Mouse (Mus musculus): ENCODE measurements at regions not wholly inside any gene's neighbourhood (a gene's known extent, or its start where the extent isn't known, plus 50 kb on each side); places are given as distances from the start of the nearest gene placed in this dataset.
"Not testable (repeated sequence)": the region's sequence is repeated elsewhere in the genome, so short reads cannot be mapped to it uniquely, and the experiment has no call there.

DNA sequence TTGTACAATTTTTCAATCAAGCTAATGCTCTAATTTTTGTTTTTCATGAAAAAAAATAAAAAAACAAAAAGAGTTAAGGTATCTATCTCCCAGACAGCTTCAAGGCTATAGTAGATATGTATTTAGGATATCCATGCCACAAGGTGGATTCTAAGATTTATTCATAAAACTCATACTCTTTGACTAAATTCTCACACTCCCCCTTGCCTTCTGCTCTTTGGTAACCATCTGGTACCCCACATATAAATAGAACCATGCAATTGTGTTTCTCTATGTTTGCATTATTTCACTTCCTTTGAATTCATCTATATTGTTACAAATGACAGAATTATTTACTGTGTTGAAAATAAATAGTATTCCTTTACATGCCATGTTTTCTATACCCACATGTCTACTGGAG is 287.2 kb downstream of the Gm11232 start:
- intact Hi-C loops (cut with DNase I), result no loop called here
- no peak for DNase-seq
- Histone ChIP-seq H3K4me1 (ENCODE audit: control insufficient read depth, insufficient read depth, low read length) (no peaks in the 10 kb centered on the region), H3K27ac (no peak overlapping the region), H3K9ac (ENCODE audit: low read depth, low read length) (no peak overlapping the region), H3K27me3 (ENCODE audit: control insufficient read depth, insufficient read depth, low read length) (no peaks in the 10 kb centered on the region), H3K79me2 (replicated peaks; ENCODE audit: control insufficient read depth, insufficient read depth, low read length) (no peaks in the 10 kb centered on the region), H3K36me3 (ENCODE audit: control insufficient read depth, insufficient read depth, low read length) (no peaks in the 10 kb centered on the region), H3K4me3 (no peak overlapping the region)
- TF ChIP-seq EP300 (IDR thresholded peaks at IDR 0.05; ENCODE audit: insufficient read depth, low read depth, low read length) (no peak), CTCF (IDR thresholded peaks at IDR 0.05) (no peak), POLR2A (IDR thresholded peaks at IDR 0.05; ENCODE audit: insufficient read depth, low read depth, low read length) (no peak)

DNA sequence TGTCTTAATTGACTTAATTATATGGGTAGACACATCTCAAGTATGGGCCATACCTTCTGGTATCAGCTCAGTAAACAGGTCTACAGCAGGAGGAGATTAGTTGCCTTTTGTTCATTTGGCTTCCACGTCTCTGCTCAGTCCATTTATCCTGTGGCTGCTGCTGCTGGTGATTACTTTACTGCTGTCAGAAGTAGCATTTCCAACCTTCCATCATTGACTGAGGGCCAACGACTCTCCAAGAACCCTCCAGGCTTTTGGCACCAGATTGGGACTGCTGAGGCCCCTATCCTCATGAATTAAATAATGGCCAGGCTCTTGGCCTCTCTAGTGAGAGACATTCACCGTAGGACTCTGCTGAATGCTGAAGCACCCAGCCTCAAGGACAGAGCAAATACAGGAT is 303.0 kb downstream of the Gm11232 start:
- WGBS, result 50% methylated on average over 3 of the region's 3 CpGs
- Histone ChIP-seq H3K4me1 (ENCODE audit: control insufficient read depth, insufficient read depth, low read length) (no peaks in the 10 kb centered on the region), H3K79me2 (replicated peaks; ENCODE audit: control insufficient read depth, insufficient read depth, low read length) (no peaks in the 10 kb centered on the region), H3K4me3 (no peak overlapping the region), H3K36me3 (ENCODE audit: control insufficient read depth, insufficient read depth, low read length) (no peaks in the 10 kb centered on the region), H3K9ac (ENCODE audit: low read depth, low read length) (no peak overlapping the region), H3K27ac (no peak overlapping the region), H3K27me3 (ENCODE audit: control insufficient read depth, insufficient read depth, low read length) (no peaks in the 10 kb centered on the region)
- intact Hi-C loops (cut with DNase I), result no loop called here
- TF ChIP-seq EP300 (IDR thresholded peaks at IDR 0.05; ENCODE audit: insufficient read depth, low read depth, low read length), result no peak
- no peak for TF ChIP-seq POLR2A (IDR thresholded peaks at IDR 0.05; ENCODE audit: insufficient read depth, low read depth, low read length)
- TF ChIP-seq CTCF (IDR thresholded peaks at IDR 0.05), result no peak
- no peak for DNase-seq

- intact Hi-C loops (cut with DNase I), result no loop called here
- WGBS, result 44% methylated on average over 3 of the region's 3 CpGs
Measured at GRCm38 (mm10) chr4:71453499-71453898, 304.3 kb downstream of the Gm11232 start.

DNA sequence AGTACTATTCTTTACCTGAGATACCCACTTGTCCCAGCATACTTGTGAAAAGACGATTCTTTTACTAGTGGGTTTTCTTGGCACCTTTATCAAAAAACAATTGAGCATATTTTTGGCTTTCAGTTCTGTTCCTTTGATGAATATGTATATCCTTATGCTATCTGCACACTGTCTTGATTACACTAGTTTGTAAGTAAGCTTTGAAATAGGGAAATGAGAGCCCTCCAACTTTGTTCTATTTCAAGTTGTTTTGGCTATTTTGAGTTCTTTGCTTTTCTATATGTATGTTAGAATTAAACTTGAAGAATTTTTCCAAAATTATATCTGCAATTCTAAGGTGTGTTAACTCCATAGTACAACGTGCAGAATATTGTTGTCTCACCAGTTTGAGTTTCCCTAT is 311.3 kb downstream of the Gm11232 start:
- TF ChIP-seq EP300 (IDR thresholded peaks at IDR 0.05; ENCODE audit: insufficient read depth, low read depth, low read length), result no peak
- H3K9ac ChIP-seq (ENCODE audit: low read depth, low read length), result no peak overlapping the region
- no peak overlapping the region for H3K4me3 ChIP-seq
- WGBS, result 72% methylated on average over 2 of the region's 2 CpGs
- intact Hi-C loops (cut with DNase I), result no loop called here
- H3K4me1 ChIP-seq (ENCODE audit: control insufficient read depth, insufficient read depth, low read length), result no peaks in the 10 kb centered on the region
- no peaks in the 10 kb centered on the region for H3K79me2 ChIP-seq (replicated peaks; ENCODE audit: control insufficient read depth, insufficient read depth, low read length)
- no peaks in the 10 kb centered on the region for H3K36me3 ChIP-seq (ENCODE audit: control insufficient read depth, insufficient read depth, low read length)
- H3K27ac ChIP-seq, result no peak overlapping the region
- H3K27me3 ChIP-seq (ENCODE audit: control insufficient read depth, insufficient read depth, low read length), result no peaks in the 10 kb centered on the region
- no peak for DNase-seq

More at GRCm38 (mm10) chr4:71453499-71453898, 304.3 kb downstream of the Gm11232 start:
- Histone ChIP-seq H3K4me1 (ENCODE audit: control insufficient read depth, insufficient read depth, low read length) (no peaks in the 10 kb centered on the region), H3K9ac (ENCODE audit: low read depth, low read length) (no peak overlapping the region), H3K4me3 (no peak overlapping the region), H3K79me2 (replicated peaks; ENCODE audit: control insufficient read depth, insufficient read depth, low read length) (no peaks in the 10 kb centered on the region), H3K27me3 (ENCODE audit: control insufficient read depth, insufficient read depth, low read length) (no peaks in the 10 kb centered on the region), H3K36me3 (ENCODE audit: control insufficient read depth, insufficient read depth, low read length) (no peaks in the 10 kb centered on the region), H3K27ac (no peak overlapping the region)
- TF ChIP-seq POLR2A (IDR thresholded peaks at IDR 0.05; ENCODE audit: insufficient read depth, low read depth, low read length), result no peak
- TF ChIP-seq EP300 (IDR thresholded peaks at IDR 0.05; ENCODE audit: insufficient read depth, low read depth, low read length), result no peak
- TF ChIP-seq CTCF (IDR thresholded peaks at IDR 0.05), result no peak
- DNase-seq, result no peak

DNA sequence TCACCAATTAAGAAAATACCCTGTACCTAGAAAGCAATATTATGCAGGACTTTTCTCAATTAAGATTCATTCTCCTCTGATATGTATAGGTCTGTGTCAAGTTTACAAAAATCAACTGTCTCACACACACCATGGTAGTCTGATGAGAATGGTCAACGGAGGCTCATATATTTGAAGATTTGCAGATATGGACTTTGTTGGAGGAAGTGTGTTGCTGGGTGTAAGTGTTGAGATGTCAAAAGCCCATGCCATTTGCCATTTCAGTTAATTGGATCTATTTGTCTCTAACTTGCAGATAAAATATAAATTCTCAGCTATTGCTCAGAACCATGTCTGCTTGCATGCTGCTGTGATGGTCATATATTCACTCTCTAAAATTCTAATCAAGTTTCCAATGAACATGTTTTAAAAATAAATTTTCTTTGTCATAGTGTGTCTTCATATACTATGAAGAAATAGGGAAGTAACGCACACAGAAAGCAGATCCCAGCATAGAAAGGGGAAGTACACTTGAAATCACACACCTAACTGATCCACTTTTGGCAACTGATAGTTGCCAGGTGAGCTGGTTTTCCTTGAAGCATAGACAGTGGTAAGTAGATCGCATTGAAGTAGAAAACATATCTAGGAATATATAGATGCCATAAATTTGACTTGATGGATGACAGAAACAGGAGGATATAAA is 326.4 kb downstream of the Gm11232 start:
- H3K9ac ChIP-seq (ENCODE audit: low read depth, low read length), result no peak overlapping the region
- H3K27ac ChIP-seq, result no peak overlapping the region
- DNase-seq, result no peak
- intact Hi-C loops (cut with DNase I), result no loop called here
- H3K79me2 ChIP-seq (replicated peaks; ENCODE audit: control insufficient read depth, insufficient read depth, low read length), result no peaks in the 10 kb centered on the region
- no peak overlapping the region for H3K4me3 ChIP-seq
- 74% methylated on average over 3 of the region's 3 CpGs for WGBS
- TF ChIP-seq CTCF (IDR thresholded peaks at IDR 0.05) (no peak), EP300 (IDR thresholded peaks at IDR 0.05; ENCODE audit: insufficient read depth, low read depth, low read length) (no peak), POLR2A (IDR thresholded peaks at IDR 0.05; ENCODE audit: insufficient read depth, low read depth, low read length) (no peak)
- H3K27me3 ChIP-seq (ENCODE audit: control insufficient read depth, insufficient read depth, low read length), result no peaks in the 10 kb centered on the region
- no peaks in the 10 kb centered on the region for H3K4me1 ChIP-seq (ENCODE audit: control insufficient read depth, insufficient read depth, low read length)
- no peaks in the 10 kb centered on the region for H3K36me3 ChIP-seq (ENCODE audit: control insufficient read depth, insufficient read depth, low read length)

DNA sequence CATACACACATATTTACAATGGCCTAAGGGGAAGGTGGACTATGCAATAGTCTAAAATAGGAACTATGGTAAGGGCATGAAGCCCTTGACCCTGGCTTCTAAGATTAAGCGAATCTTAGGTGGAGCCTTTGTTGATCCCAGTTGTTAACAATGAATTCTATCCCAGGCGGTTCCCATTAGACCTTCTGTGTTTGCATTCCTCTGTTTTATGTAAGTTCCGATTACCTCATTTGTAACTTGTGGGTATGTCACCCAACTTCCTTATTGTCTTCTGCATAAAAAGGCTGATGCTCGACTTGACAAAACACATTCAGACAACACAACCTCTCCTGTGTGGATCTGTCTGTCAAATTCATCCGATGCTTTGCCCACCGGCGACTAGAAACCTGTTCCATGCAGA is 335.6 kb downstream of the Gm11232 start:
- 83% methylated on average over 7 of the region's 7 CpGs for WGBS
- H3K27me3 ChIP-seq (ENCODE audit: control insufficient read depth, insufficient read depth, low read length); intact Hi-C loops (cut with DNase I): not testable (repeated sequence)

More for the DNA sequence above, 335.6 kb downstream of the Gm11232 start:
- H3K9ac ChIP-seq (ENCODE audit: low read depth, low read length); H3K4me3 ChIP-seq; DNase-seq; H3K27ac ChIP-seq; H3K36me3 ChIP-seq (ENCODE audit: control insufficient read depth, insufficient read depth, low read length); H3K4me1 ChIP-seq (ENCODE audit: control insufficient read depth, insufficient read depth, low read length); H3K79me2 ChIP-seq (replicated peaks; ENCODE audit: control insufficient read depth, insufficient read depth, low read length): not testable (repeated sequence)

Measured in heart, adult 2 months (tissue).